Mouse (Mus musculus) kidney, postnatal 36 days (tissue): Measurements from ENCODE around the gene Tnfsf9.

Experiments used
- DNase-seq, 2 experiments: peaks; one replicate each; pipeline ENCODE4 v3.0.0; 2021 to 2022; ENCODE audit warnings: mixed read lengths in 2 of 2

Gene Tnfsf9

GRCm38 (mm10) chr17:57135635-57136034, 30.5 kb downstream of the Tnfsf9 start:
- no peak for DNase-seq

- DNase-seq = no peak
Measured at GRCm38 (mm10) chr17:57138676-57139075, 33.6 kb downstream of the Tnfsf9 start.

DNA sequence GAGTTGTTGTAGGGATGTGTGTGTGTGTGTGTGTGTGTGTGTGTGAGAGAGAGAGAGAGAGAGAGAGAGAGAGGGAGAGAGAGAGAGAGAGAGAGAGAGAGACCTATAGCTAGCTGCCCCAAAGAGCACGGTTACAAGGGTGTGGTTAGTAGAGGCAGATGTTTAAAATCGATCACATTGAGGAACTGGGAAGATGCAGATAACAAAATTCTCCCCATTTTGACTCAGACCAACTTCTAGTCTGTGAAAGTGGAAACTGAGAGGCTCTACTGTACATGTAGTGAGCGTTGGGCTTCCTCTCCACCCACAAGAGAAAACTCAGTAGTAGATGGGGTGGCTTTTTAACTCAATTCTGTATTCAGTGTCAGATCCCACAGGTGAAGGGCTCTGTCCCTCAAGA, 34.6 kb downstream of the Tnfsf9 start:
- no peak for DNase-seq

- DNase-seq = no peak
Measured at GRCm38 (mm10) chr17:57143704-57144103, 38.6 kb downstream of the Tnfsf9 start.

DNA sequence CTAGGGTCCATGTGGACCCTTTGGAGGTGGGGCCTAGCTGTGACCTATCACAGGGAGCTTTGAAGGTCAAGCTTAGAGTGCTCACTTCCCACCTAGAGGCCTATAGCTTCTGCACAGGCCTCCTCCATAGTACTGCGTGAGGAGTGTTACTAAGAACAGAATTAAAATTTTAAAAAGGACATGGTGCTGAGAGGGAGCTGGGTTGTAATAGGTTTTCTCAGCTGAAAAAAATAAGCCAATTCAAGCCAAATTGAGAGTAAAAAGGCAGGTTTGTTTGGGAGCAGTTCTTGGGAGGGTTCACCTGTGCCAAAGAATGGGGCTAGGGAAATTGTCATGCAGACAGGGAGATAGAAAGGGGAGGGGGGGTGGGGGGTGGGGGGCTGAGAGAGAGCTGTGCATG, 40.0 kb downstream of the Tnfsf9 start:
- DNase-seq = no peak

GRCm38 (mm10) chr17:57148343-57148742, 43.2 kb downstream of the Tnfsf9 start:
- no peak for DNase-seq

DNA sequence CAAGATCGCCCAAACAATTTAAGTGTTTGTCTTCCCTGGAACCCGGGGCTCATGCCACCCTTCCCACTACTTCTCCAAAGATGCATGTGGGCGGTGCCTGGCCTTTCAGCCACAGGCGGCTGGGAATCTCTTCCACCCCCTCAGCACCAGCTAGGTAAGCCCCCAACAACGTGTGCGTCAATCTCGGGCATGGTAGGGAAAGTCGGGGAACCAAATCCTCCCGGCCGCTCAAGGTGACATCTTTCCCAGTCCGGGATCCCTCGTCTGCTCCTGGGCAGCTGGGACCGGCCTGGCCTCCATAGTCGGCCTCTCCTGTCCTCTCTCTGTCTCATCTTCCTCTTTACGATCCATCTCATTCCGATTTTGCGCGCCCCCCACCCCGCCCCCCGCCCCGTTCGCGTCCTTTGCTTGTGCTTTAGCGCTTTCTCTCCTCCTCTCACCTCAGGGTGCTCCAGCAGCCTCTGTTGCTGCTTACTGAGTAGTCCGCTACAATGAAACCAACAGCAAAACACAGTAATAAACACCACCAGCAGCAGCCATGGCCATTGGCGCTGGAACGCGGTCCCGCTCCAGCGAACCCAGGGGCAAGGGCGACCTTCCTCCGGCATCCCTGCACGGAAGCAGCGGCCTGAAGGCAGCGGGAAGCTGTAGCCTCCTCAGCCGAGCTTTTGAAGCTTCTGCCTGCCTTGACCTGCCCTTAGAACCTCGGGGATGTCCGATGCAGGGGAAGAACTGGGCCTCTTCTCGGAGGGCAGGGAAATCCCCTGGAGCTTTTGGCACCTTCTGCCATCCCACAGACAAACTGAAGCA, 44.1 kb downstream of the Tnfsf9 start, which contains the start of gene Cd70:
Cd70 (minus strand) TSS at position 784 of the 810 bp plus-strand sequence.
- DNase-seq = peak in 1 of 2 experiments; percentile 4

- no peak for DNase-seq
Measured at GRCm38 (mm10) chr17:57153006-57153405, 47.9 kb downstream of the Tnfsf9 start.

DNA sequence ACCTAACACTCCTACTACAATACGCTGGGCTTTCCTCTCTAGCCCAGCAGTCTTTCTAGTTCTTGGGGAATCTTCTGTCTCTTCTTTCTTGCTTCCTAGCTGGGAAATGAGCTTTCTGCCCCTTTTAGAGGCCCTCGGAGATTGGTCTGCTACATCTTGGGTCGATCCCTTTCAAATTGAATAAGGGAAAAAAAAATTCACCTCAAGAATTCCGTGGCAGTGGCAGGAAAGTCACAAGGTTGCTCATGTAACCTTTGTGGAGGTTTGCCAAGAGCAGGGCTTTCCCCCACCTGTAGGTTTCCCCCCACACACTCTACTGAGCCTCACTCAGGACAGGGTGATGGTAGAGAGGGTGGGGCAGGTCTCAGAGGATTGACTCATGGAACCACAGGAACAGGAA, 48.7 kb downstream of the Tnfsf9 start:
- no peak for DNase-seq
